Mouse (Mus musculus) heart, embryonic 16.5 days (tissue): ENCODE measurements at regions not wholly inside any gene's neighbourhood (a gene's known extent, or its start where the extent isn't known, plus 50 kb on each side); places are given as distances from the start of the nearest gene placed in this dataset.

Experiments
- ATAC-seq: fragments of 200-750 bp; cut with Nextera tagmentation; replicated peaks from 2 replicates; pipeline ENCODE4 v1.8.0; 2017; ENCODE audit warnings: moderate number of reproducible peaks; ENCODE audit not compliant: insufficient read depth, low FRiP score; ENCODE audit errors: extremely low read depth
- H3K27ac ChIP-seq: fragments of 300-500 bp; sonication (generic); 2 replicates; pipeline ENCODE4 v1.5.1; 2014; ENCODE audit warnings: mild to moderate bottlenecking, low read length, control low read depth, moderate library complexity
- H3K27me3 ChIP-seq: fragments of 300-500 bp; sonication (generic); 2 replicates; pipeline ENCODE4 v1.6.1; 2014; ENCODE audit warnings: low read length, mixed read lengths; ENCODE audit not compliant: control insufficient read depth, insufficient read depth
- H3K36me3 ChIP-seq: fragments of 300-500 bp; sonication (generic); 2 replicates; pipeline ENCODE4 v1.6.1; 2014; ENCODE audit not compliant: control insufficient read depth, insufficient read depth
- H3K4me1 ChIP-seq: fragments of 300-500 bp; sonication (generic); 2 replicates; pipeline ENCODE4 v1.6.1; 2014; ENCODE audit warnings: low read length, mixed read lengths; ENCODE audit not compliant: control insufficient read depth, insufficient read depth
- H3K4me2 ChIP-seq: fragments of 300-500 bp; sonication (generic); 2 replicates; pipeline ENCODE4 v1.6.1; 2014; ENCODE audit warnings: low read depth, mild to moderate bottlenecking, control low read depth, low read length
- H3K4me3 ChIP-seq: fragments of 300-500 bp; sonication (generic); 2 replicates; pipeline ENCODE4 v1.5.1; 2014; ENCODE audit warnings: mild to moderate bottlenecking, control low read depth, low read length
- H3K9ac ChIP-seq: fragments of 300-500 bp; sonication (generic); 2 replicates; pipeline ENCODE4 v1.6.1; 2014; ENCODE audit warnings: low read length, control low read depth
- H3K9me3 ChIP-seq: fragments of 300-500 bp; sonication (generic); replicated peaks from 2 replicates; pipeline ENCODE4 v1.6.1; 2016; ENCODE audit warnings: low read length; ENCODE audit not compliant: control insufficient read depth
- WGBS: fragments of 180-500 bp; shearing (Covaris S2); extraction: QIAGEN DNeasy Blood & Tissue Kit; methylation state at CpG from one replicate; pipeline ENCODE4 v1.1.7; 2014; 5-methylcytosine and 5-hydroxymethylcytosine counted together

GRCm38 (mm10) chr12:95424739-95425138, 267.3 kb upstream of the Flrt2 start:
- Histone ChIP-seq H3K27me3 (no peaks in the 10 kb centered on the region), H3K9me3 (no peaks in the 10 kb centered on the region), H3K4me1 (no peaks in the 10 kb centered on the region), H3K4me3 (no peak overlapping the region), H3K27ac (no peak overlapping the region), H3K36me3 (no peaks in the 10 kb centered on the region), H3K4me2 (no peak overlapping the region), H3K9ac (no peak overlapping the region)
- ATAC-seq, result no peak
- 43% methylated on average over 2 of the region's 2 CpGs for WGBS

DNA sequence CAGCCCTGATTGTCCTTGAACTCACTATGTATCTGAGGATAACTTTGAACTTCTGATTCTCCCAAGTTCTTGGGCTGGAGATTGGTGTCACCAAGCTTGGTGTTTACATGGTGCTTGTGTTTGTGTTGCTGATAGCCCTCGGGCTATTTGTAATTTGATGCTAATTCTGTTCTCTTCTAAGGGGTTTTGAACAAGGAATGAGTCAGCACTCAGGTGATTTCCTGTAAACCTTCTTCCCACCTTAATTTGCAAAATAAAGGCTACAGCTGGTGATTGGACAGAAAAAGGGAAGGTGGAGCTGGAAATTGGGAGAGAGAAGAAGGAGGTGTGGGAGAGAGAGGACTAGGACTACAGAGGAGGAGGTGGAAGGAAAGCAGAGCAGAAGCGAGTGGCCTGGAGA, 254.8 kb upstream of the Flrt2 start:
- H3K4me3 ChIP-seq, result no peak overlapping the region
- H3K36me3 ChIP-seq, result no peaks in the 10 kb centered on the region
- 57% methylated on average over 2 of the region's 2 CpGs for WGBS
- no peaks in the 10 kb centered on the region for H3K9me3 ChIP-seq
- H3K4me2 ChIP-seq, result no peak overlapping the region
- no peak overlapping the region for H3K27ac ChIP-seq
- H3K4me1 ChIP-seq, result no peaks in the 10 kb centered on the region
- no peak overlapping the region for H3K9ac ChIP-seq
- no peaks in the 10 kb centered on the region for H3K27me3 ChIP-seq
- no peak for ATAC-seq

- Histone ChIP-seq H3K4me3 (no peak overlapping the region), H3K9ac (no peak overlapping the region), H3K9me3 (no peaks in the 10 kb centered on the region), H3K27ac (no peak overlapping the region), H3K4me1 (no peaks in the 10 kb centered on the region), H3K4me2 (no peak overlapping the region), H3K36me3 (no peaks in the 10 kb centered on the region), H3K27me3 (no peaks in the 10 kb centered on the region)
- 90% methylated on average over 4 of the region's 4 CpGs for WGBS
- no peak for ATAC-seq
Observed at GRCm38 (mm10) chr12:95457480-95457879, 234.5 kb upstream of the Flrt2 start.

DNA sequence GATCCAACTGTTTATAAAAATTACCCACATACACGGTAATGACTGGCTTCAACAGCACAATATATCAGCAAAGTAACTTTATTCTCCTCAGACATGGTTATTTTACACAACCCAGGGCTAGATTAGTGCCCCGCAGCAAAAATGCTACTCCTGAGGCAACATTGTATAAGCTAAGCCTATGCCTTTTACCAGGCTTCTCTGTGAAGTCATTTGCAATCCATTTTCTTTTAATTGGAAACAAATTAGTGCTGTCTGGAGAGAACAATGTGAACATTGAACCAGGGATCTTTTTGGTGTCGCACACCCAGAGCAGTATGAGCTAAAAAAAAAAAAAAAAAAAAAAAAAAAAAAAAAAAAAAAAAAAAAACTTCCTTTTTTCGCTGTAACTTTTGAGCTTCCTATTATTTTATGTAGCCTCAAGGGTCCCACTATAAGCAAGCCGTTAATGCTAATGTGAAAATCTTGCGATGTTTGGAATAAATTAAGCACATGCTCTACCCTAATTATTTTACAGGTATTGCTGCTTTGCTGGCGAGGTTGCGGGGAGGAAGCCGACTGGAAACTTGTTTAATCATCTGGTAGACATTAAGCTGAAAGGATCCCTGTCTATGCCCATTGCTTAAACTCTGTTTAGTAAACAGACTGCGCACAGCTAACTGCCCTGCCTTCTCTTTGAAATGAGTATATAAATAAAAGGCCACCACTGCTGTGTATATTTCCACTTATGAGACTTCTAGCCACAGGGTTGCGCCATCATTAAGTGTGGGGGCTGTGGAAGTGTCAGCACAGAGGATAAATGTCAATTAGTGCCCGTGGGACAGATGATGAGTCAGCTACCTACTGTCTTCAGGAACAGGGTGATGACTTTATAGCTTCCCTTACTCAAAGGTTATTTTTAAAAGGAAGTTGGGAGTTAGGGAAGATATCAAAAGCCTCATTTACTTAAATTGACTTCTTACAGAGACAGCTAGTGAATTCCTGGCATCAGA, 225.2 kb upstream of the Flrt2 start:
- Histone ChIP-seq H3K4me3 (no peak overlapping the region), H3K4me2 (no peak overlapping the region)
- WGBS, result 73% methylated on average over 12 of the region's 12 CpGs

GRCm38 (mm10) chr12:95469897-95470296, 222.1 kb upstream of the Flrt2 start:
- Histone ChIP-seq H3K4me1 (no peaks in the 10 kb centered on the region), H3K4me3 (no peak overlapping the region), H3K9ac (no peak overlapping the region), H3K36me3 (no peaks in the 10 kb centered on the region), H3K27me3 (no peaks in the 10 kb centered on the region), H3K27ac (no peak overlapping the region), H3K4me2 (no peak overlapping the region), H3K9me3 (no peaks in the 10 kb centered on the region)
- WGBS, result 55% methylated on average over 6 of the region's 6 CpGs
- ATAC-seq, result no peak

More for the DNA sequence above, 225.2 kb upstream of the Flrt2 start:
- no peaks in the 10 kb centered on the region for H3K36me3 ChIP-seq
- ATAC-seq, result no peak
- no peak overlapping the region for H3K9ac ChIP-seq
- H3K4me1 ChIP-seq, result no peaks in the 10 kb centered on the region
- no peaks in the 10 kb centered on the region for H3K27me3 ChIP-seq
- H3K27ac ChIP-seq, result no peak overlapping the region
- H3K9me3 ChIP-seq, result no peaks in the 10 kb centered on the region

DNA sequence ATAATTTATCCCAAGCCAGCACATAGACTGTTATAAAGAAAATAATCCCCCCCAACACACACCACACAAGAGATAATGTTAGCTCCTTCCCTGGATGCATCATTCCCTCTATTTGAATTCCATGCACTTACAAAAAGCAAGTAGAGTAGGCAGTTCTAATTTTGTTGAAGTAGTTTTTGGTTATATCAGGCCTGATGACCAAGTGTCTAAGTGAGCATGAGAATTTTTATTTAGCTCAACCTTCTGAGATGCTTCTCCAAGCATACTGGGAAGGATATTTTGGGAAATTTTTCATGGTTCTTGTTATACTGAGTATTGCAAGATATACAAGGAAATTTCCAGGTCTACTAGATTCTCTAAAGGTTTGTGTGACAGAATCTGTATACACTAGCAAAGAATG, 205.5 kb upstream of the Flrt2 start:
- Histone ChIP-seq H3K4me2 (no peak overlapping the region), H3K9ac (no peak overlapping the region), H3K4me3 (no peak overlapping the region), H3K27me3 (no peaks in the 10 kb centered on the region), H3K9me3 (no peaks in the 10 kb centered on the region), H3K4me1 (no peaks in the 10 kb centered on the region), H3K36me3 (no peaks in the 10 kb centered on the region), H3K27ac (no peak overlapping the region)
- no peak for ATAC-seq

GRCm38 (mm10) chr12:95488371-95488770, 203.7 kb upstream of the Flrt2 start:
- no peak overlapping the region for H3K9ac ChIP-seq
- WGBS, result 52% methylated on average over 3 of the region's 3 CpGs

GRCm38 (mm10) chr12:95489374-95489773, 202.7 kb upstream of the Flrt2 start:
- Histone ChIP-seq H3K9me3 (no peaks in the 10 kb centered on the region), H3K4me1 (no peaks in the 10 kb centered on the region), H3K27me3 (no peaks in the 10 kb centered on the region), H3K36me3 (no peaks in the 10 kb centered on the region), H3K27ac (no peak overlapping the region), H3K4me2 (no peak overlapping the region), H3K4me3 (no peak overlapping the region), H3K9ac (no peak overlapping the region)
- ATAC-seq, result no peak
- 86% methylated on average over 2 of the region's 2 CpGs for WGBS

More at GRCm38 (mm10) chr12:95488371-95488770, 203.7 kb upstream of the Flrt2 start:
- Histone ChIP-seq H3K4me2 (no peak overlapping the region), H3K27ac (no peak overlapping the region), H3K36me3 (no peaks in the 10 kb centered on the region), H3K4me3 (no peak overlapping the region), H3K27me3 (no peaks in the 10 kb centered on the region), H3K9me3 (no peaks in the 10 kb centered on the region), H3K4me1 (no peaks in the 10 kb centered on the region)
- ATAC-seq, result no peak

GRCm38 (mm10) chr12:95489848-95490247, 202.2 kb upstream of the Flrt2 start:
- Histone ChIP-seq H3K9ac (no peak overlapping the region), H3K4me1 (no peaks in the 10 kb centered on the region), H3K4me3 (no peak overlapping the region), H3K27ac (no peak overlapping the region), H3K36me3 (no peaks in the 10 kb centered on the region), H3K27me3 (no peaks in the 10 kb centered on the region), H3K9me3 (no peaks in the 10 kb centered on the region), H3K4me2 (no peak overlapping the region)
- no peak for ATAC-seq
- WGBS, result 82% methylated on average over 2 of the region's 2 CpGs
